Mouse (Mus musculus): ENCODE data around the gene Itga2b.

GRCm38 (mm10) chr11:102445264-102445890, 24.5 kb downstream of the Itga2b start:
- TF ChIP-seq EP300 (optimal IDR thresholded peaks at IDR 0.05) (no peak), CTCF (IDR thresholded peaks at IDR 0.05; ENCODE audit: low read depth) (no peak)
